Mouse (Mus musculus) small intestine, adult 2 months (tissue): ENCODE measurements around the gene Rpp25.

Experiments used
- CTCF ChIP-seq: fragments of 200-500 bp; IDR thresholded peaks from 2 replicates; pipeline ENCODE4 v1.5.1; 2012; ENCODE audit warnings: low read depth, mild to moderate bottlenecking, control low read depth, inconsistent platforms, low read length, moderate library complexity, mixed read lengths; ENCODE audit not compliant: insufficient replicate concordance, insufficient read length; ENCODE audit errors: extremely low read depth
- POLR2A ChIP-seq: fragments of 200-500 bp; IDR thresholded peaks from 2 replicates; pipeline ENCODE4 v1.6.1; 2012; ENCODE audit warnings: low read depth, mild to moderate bottlenecking, control low read depth, inconsistent platforms, low read length, moderate library complexity

DNA sequence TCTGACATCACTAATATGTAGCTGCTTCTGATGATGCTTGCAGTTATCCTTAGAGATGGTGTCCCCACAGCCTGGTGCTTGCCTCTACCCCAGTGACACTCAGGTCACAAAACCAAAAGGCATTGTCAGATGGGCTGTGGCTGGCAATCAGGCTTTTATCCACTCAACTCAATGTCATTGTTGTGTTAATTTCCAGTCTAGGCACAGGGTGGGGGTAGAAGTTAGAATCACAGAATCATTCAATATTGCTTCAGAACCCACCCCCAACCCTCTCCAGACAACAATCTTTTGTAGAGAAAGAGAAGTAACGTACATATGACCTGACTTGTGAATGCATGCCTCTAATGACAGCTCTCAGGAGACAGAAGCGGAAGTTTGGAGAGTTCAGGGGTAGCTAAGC lies 6.8 kb downstream of the Rpp25 start:
- TF ChIP-seq CTCF, result no peak
- no peak for TF ChIP-seq POLR2A
